Mouse (Mus musculus): ENCODE results near the gene Slc4a1ap.

Slc4a1ap gene

GRCm38 (mm10) chr5:31601162-31601722 lies 74.4 kb downstream of the Slc4a1ap start:
- no peak for DNase-seq (ENCODE audit: extremely low read depth, insufficient read length, low spot score)

GRCm38 (mm10) chr5:31602377-31602776 lies 75.6 kb downstream of the Slc4a1ap start:
- peak; percentile 85 for DNase-seq (ENCODE audit: extremely low read depth, insufficient read length, low spot score)

- no peak for DNase-seq (ENCODE audit: extremely low read depth, insufficient read length, low spot score)
Observed at GRCm38 (mm10) chr5:31603766-31604165, 77.0 kb downstream of the Slc4a1ap start.

GRCm38 (mm10) chr5:31606151-31606550 lies 79.4 kb downstream of the Slc4a1ap start:
- peak; percentile 92 for DNase-seq (ENCODE audit: extremely low read depth, insufficient read length, low spot score)
